Mouse (Mus musculus) layer of hippocampus, postnatal 14 days (tissue): ENCODE measurements around the gene Eif4e2. TPM values are rescaled to one million over a fixed set of nuclear protein-coding genes. Genes with fewer than 3 reads are reported as not detected.

Experiments used
- DNase-seq, 2 experiments: peaks; one replicate each; pipeline ENCODE4 v3.0.0; 2021 to 2022; ENCODE audit warnings: low spot score in 2 of 2, mixed read lengths in 1 of 2
- total RNA-seq, 2 experiments: library from RNA; stranded (reverse); gene quantifications; 2 replicates each; pipeline ENCODE4 v1.2.3; 2021

Gene Eif4e2
- total RNA-seq, 2 experiments from 2014 or later: 73.0 to 81.0 TPM

DNA sequence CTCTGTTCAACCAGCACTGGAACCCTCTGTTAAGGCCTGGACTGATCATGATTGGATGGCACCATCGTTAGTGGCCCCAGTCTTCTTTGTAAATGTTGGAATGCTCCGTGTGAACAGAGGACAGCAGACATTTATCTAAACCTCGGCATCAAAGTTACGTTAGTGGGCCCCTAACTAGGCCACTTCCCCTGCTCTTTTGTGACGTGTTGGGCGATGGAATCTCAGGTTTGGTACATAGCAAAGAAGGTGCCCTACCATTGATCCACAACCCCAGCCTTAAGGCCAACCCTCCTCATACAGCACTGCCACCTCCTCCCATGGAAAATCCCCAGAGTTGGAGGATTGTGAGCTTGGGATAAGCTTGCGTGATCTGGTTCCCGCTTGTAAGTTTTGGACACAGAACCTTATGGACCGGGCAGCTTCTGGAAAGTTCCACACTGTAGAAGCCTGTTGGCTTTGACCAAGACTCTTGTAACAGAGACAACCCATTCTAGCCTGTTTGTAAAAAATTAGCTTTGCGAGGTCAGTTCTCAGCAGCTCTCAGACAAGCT lies 69.8 kb downstream of the Eif4e2 start:
- DNase-seq: no peak

DNA sequence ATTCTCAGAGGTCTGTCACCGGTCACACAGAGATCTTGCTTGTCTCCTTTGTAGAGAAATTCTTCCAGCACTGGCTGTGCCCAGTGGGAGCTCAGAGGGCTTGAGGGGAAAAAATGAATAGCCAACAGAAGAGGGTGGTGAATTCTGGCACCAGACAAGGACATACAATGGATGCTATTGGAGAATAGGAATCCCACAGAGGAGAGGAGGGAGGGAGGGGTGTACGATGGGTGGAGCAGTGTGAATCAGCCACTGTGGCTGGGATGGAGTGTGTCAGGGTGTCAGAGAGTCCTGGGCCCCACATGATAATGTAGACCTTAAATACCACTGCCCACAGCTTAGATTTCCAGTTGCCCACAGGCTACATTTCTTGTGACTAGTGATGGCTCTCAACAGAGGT lies 73.4 kb downstream of the Eif4e2 start:
- no peak for DNase-seq

Other genes with a start within 250 kb of the Eif4e2 start
- gene Alppl2, start 124.0 kb upstream of the Eif4e2 start, total RNA-seq: not detected
- gene Alpi, start 112.3 kb upstream of the Eif4e2 start, total RNA-seq: under 1 TPM in 1 of 2 experiments, not detected in 1; 0.14 TPM
- gene Akp3, start 88.9 kb upstream of the Eif4e2 start, total RNA-seq: not detected
- 1 to 10 TPM; 3.6 to 4.4 TPM for gene Ecel1, start 57.4 kb upstream of the Eif4e2 start, total RNA-seq
- under 1 TPM; 0.62 to 0.91 TPM for gene Prss56, start 30.6 kb upstream of the Eif4e2 start, total RNA-seq
- gene Chrnd, start 23.3 kb upstream of the Eif4e2 start, total RNA-seq: not detected
- gene Chrng, start 9.3 kb upstream of the Eif4e2 start, total RNA-seq: not detected
- 1 to 10 TPM; 5.4 to 6.8 TPM for gene Efhd1, start 50.4 kb downstream of the Eif4e2 start, total RNA-seq
- 10 to 100 TPM; 83.6 to 85.5 TPM for gene Gigyf2, start 113.1 kb downstream of the Eif4e2 start, total RNA-seq
- gene Kcnj13, start 180.8 kb downstream of the Eif4e2 start, total RNA-seq: 10 to 100 TPM in 1 of 2 experiments, 1 to 10 TPM in 1; 1.0 to 14.5 TPM